Mouse (Mus musculus): ENCODE measurements around the gene Spint2. TPM values are rescaled to one million over a fixed set of nuclear protein-coding genes. Genes with fewer than 3 reads are reported as not detected.

Spint2 gene
- polyA plus RNA-seq (2012; rRNA removed; ENCODE audit: low replicate concordance), result 117 and 211 TPM in 2 replicates

DNA sequence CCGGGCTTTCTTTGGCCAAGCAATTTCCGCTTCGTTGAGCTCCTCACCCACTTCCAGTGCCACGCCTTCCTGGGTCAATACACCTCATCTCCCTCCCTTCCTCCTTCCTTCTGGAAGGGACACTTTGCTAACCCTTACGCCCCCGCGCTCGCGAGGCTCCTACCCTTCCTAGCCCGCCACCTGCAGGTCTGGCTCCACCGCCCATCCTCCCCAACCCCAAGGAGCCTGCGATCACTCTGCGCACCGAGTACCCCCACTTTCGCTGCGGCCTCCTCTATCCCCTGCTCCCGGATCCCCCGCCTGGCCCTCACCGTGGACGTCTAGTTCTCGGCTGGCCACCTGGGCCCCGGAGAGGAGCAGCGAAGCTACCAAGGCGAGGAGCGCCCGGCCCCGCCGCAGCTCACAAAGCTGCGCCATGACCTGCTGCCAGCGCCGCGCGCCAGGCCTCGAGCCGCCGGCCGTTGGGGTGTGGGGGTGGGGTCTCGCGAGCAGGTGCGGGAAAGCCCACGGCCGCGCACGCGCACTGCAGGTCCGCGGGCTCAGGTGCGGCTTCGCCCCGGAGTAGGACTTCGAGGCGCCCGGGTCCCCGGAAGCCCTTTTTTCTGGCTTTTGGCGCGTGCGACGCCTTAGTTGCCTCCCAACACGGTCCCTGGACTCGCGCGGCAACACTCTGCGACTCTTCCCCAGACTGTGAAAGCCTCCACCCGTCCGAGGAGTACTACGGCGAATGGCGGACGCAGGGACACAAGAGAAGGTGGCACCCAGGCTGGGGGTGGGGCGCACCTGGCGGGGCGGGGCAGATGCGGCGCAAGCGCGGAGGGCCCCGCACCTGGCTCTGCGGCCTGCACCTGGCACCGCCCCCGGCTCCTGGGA is at the start of gene Spint2:
Gene Spint2, minus strand, starts transcription at position 712 of the 873 bp plus-strand sequence.

DNA sequence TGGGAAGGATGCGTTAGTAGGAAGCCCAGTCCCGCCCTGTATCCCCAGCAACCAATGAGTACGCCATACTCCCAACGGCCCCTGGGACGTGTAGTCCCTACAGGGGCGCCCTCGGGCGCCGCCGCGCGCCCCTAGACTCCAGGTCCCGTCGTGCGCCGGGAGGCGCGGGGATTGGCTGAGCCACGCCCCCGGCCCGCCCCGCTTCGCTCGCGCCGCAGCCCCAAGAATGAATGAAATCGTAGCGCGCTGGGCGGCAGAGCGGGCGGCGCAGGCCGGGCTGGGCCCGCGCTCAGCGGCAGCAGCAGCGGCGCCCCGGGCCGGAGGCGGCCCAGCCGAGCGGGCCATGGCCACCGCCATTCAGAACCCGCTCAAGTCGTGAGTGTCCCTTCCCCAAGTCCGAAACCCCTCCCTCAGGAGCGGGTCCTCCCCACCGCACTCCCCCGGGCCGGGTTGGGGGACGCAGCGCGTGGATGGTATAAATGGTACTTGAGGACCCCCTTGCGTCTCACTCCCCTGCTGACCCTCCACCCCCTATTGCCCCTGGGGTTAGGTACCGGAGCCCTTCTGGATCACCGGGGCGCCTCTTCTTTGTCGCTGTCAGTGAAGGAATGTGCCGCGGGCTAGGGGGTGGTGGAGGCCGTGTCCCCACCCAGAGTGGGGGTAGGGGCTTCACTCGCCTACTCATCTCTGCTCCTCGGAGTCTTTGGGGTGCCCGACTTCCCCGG is 22.2 kb upstream of the Spint2 start, which contains the start of gene Dpf1:
Gene Dpf1, plus strand, starts transcription at position 214 of the 725 bp plus-strand sequence.

DNA sequence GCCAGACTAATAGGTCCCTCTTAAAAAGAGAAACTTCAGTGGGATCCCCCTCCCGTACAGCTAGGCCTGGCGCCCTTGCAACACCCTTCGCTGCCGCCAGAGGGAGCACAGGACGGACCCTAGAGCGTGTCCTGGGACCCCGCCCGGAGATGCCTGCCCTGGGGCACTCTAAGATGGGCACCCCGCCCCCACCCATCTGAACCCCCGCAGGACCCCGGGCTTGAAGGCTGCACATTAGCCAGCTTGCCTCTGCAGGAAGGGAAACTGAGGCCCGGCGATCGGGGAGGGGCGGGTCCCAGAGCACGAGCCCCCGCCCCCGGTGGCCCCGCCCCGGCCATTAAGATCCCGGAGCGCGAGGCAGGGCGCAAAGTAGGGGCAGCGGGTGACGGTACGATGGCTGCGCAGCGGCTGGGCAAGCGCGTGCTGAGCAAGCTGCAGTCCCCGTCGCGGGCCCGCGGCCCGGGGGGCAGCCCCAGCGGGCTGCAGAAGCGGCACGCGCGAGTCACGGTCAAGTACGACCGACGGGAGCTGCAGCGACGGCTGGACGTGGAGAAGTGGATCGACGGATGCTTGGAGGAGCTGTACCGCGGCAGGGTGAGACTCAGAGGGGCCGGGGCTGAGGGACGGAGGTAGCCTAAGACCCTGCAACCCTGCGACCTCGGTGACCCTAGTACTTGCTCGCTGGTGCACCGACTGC is 7.4 kb upstream of the Spint2 start, which contains the start of gene Ppp1r14a:
Gene Ppp1r14a, plus strand, starts transcription at position 367 of the 697 bp plus-strand sequence.

DNA sequence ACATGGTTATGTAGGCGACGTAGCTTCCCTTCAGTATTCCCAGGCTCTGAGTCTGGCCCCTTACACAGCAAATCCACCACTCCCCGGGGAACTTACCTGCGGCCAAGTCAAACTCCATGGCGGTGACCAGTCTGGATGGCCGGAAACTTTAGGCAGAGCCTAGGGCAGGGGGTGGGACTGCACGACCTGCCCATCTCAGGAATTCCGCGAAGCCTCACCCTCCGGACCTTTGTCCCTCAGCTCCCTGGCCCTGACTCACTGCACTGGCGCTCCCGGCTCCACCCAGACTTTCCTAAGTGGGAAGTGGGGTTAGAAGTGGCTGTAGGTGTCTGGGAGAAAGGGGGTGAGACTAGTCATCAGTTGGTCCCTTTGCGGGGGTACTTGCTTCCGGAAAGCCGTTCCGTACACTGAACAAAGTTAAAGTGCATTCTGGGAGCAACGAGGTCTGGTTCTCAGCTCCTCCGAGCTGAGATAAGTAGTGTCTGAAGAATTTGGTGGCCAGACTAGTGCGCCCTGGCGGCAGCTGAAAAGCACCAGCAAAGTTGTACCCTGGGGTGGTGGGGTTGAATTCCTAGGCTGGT is 33.4 kb downstream of the Spint2 start, which contains the start of gene 2200002D01Rik:
Gene 2200002D01Rik, minus strand, starts transcription at position 206 of the 581 bp plus-strand sequence.

DNA sequence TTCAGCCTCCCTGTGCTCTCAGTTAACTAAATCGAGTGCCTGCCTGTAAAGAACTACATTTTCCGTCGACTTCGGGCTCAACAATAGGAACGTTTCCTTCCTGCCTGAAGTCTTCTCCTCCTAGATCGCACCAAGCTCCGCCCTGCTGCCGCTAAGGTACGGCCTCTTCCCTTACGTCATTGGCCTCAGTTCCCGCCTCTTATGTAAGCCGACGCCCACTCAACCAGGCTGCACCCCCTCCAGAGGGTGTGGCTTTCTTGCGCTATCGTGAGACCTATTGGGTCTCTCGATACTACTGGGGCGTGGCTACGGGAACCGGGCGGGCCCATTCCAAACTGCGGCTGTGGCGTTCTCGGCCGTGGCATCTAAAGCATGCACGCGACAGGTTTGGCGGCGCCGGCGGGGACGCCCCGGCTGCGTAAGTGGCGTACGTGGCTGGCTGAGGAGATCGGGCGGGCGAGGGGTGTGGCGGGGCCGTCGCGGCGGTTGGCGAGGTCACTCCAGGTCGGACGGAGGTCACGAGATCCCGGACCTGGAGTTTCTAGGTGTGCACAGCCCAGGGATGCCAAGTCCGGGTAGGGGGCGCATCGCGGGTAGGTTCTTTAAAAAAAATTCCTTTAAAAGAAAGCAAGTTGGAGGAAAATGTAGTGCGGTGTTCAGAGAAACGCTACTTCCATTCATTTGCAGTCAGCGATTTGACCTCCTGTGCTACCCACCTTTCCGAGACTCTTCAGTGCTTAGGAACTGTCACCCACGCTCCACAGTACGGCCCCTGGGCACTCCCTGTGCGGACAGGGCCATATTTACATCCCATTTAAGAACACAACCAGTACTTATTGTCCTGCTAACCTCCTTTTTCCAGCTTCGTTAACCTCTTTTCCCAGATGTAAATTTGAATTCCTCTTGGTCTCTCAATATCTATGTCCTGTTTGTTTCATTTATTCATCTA is 43.4 kb downstream of the Spint2 start, which contains the start of gene Yif1b:
Gene Yif1b, plus strand, starts transcription at position 311 of the 949 bp plus-strand sequence.

DNA sequence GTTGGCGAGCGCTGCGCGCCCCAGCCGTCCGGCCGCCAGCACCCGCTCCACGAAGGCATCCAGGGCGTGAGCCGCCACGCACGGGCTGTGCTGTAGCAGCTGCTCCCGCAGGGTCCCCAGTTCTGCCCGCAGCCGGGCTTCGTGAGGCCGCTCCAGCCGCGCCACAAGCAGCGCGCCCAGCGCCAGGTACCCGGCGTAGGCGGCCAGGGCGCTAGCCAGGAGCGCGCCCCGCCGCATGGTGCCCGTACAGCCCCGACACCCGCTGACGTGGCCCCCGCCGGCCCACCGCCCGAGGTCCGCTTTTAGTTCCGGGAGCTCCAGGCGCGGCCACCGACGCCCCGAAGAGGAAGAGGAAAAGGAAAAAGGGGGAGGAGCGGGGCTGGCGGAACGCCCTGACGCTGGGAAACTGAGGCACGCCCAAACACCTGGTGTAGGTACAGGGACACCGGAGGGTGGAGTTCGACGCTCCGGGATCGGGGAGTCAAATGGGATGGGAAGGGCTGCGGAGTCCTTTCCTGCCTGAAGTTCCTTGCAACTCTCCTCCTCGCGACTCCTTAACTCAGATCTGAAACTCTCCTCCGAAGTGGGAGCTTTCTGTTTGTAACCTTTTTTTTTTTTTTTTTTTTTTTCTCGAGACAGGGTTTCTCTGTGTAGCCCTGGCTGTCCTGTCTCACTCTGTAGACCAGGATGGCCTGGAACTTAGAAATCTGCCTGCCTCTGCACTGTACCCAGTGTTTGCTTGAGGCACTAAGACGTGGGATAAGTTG is 49.3 kb downstream of the Spint2 start, which contains the start of gene Kcnk6:
Gene Kcnk6, minus strand, starts transcription at position 269 of the 767 bp plus-strand sequence.

DNA sequence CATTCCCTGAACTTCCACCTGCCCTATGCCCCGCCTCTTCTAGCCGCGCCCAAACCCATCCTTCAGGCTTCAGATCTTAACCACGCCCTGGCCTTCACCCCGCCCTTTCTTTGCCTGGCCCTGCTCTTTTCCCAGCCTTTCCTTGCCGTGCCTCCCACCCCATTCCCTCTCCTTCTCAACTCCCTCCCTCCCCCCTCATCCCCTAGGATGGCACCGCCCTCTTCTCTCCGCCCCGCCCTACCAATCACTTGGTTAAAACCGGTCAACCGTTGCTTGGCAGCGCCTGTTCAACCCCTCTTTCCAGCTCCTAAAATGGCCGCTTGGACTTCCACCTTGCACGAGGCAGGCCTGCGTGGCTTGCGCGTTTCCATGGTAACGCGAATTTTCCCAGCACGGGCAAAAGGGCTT is 68.0 kb downstream of the Spint2 start, which contains the start of gene Catsperg1:
Gene Catsperg1, minus strand, starts transcription at position 361 of the 408 bp plus-strand sequence.

Other genes with a start within 250 kb of the Spint2 start
- gene Ryr1, start 156.7 kb downstream of the Spint2 start, polyA plus RNA-seq (2012; rRNA removed; ENCODE audit: low replicate concordance), result 0.22 and 113 TPM in 2 replicates
- gene Rasgrp4, start 147.1 kb downstream of the Spint2 start, polyA plus RNA-seq (2012; rRNA removed; ENCODE audit: low replicate concordance), result 25.0 and 28.6 TPM in 2 replicates
- 36.1 and 55.5 TPM in 2 replicates for gene Fam98c, start 125.7 kb downstream of the Spint2 start, polyA plus RNA-seq (2012; rRNA removed; ENCODE audit: low replicate concordance)
- gene Ggn, start 111.7 kb downstream of the Spint2 start, polyA plus RNA-seq (2012; rRNA removed; ENCODE audit: low replicate concordance), result 0.88 and 3.1 TPM in 2 replicates
- 9.3 and 9.6 TPM in 2 replicates for gene Spred3, start 111.5 kb downstream of the Spint2 start, polyA plus RNA-seq (2012; rRNA removed; ENCODE audit: low replicate concordance)
- gene Psmd8, start 101.2 kb downstream of the Spint2 start, polyA plus RNA-seq (2012; rRNA removed; ENCODE audit: low replicate concordance), result 153 and 255 TPM in 2 replicates
- gene Catsperg1, start 67.9 kb downstream of the Spint2 start, polyA plus RNA-seq (2012; rRNA removed; ENCODE audit: low replicate concordance), result 2.6 and 6.7 TPM in 2 replicates
- gene Kcnk6, start 49.4 kb downstream of the Spint2 start, polyA plus RNA-seq (2012; rRNA removed; ENCODE audit: low replicate concordance), result 29.8 and 38.0 TPM in 2 replicates
- 139 and 195 TPM in 2 replicates for gene Yif1b, start 43.6 kb downstream of the Spint2 start, polyA plus RNA-seq (2012; rRNA removed; ENCODE audit: low replicate concordance)
- 3.4 and 6.3 TPM in 2 replicates for gene 2200002D01Rik, start 33.4 kb downstream of the Spint2 start, polyA plus RNA-seq (2012; rRNA removed; ENCODE audit: low replicate concordance)
- gene Ppp1r14a, start 7.4 kb upstream of the Spint2 start, polyA plus RNA-seq (2012; rRNA removed; ENCODE audit: low replicate concordance), result 9.2 and 13.8 TPM in 2 replicates
- gene Dpf1, start 22.0 kb upstream of the Spint2 start, polyA plus RNA-seq (2012; rRNA removed; ENCODE audit: low replicate concordance), result 0.29 TPM in 2 replicates
- gene Sipa1l3, start 236.7 kb upstream of the Spint2 start, polyA plus RNA-seq (2012; rRNA removed; ENCODE audit: low replicate concordance), result 53.1 and 134 TPM in 2 replicates